In genomic region chr1:133134881-133135280, GRCm38 (mm10) we compare ENCODE assay signal across 8 mouse cellular contexts. TPM values are rescaled to one million over a fixed set of nuclear protein-coding genes. Genes with fewer than 3 reads are reported as not detected.
DNase-seq lines count a peak whose midpoint lies in the region; ATAC-seq and TF ChIP-seq lines count a peak whose summit lies in the region.

No protein-coding gene starts in this region.

- peaks cover 4 to 28% of the 10 kb centered on the region in 2 experiments; a peak in 3 of 4 replicates for H3K4me1 ChIP-seq in CH12.LX (ENCODE audit: control insufficient read depth in 1 of 2, insufficient read depth in 2 of 2)
- H3K4me1 ChIP-seq in forebrain, embryonic 15.5 days = peaks cover 57% of the 10 kb centered on the region
- peaks cover 42% of the 10 kb centered on the region for H3K4me1 ChIP-seq in midbrain, embryonic 16.5 days (ENCODE audit: control insufficient read depth, insufficient read depth, low read length)

- no peak for TF ChIP-seq CTCF in CH12.LX (conservative IDR thresholded peaks at IDR 0.05 in 1 of 2, IDR thresholded peaks at IDR 0.05 in 1 of 2; ENCODE audit: low read depth in 2 of 2, low read length in 2 of 2)

- H3K9me3 ChIP-seq in CH12.LX (replicated peaks; ENCODE audit: low read length) = no peaks in the 10 kb centered on the region
- no peaks in the 10 kb centered on the region for H3K9me3 ChIP-seq in forebrain, embryonic 15.5 days
- H3K9me3 ChIP-seq in midbrain, embryonic 16.5 days (replicated peaks; ENCODE audit: control insufficient read depth, low read length, poor library complexity, severe bottlenecking) = no peaks in the 10 kb centered on the region

- ATAC-seq in forebrain, embryonic 15.5 days (replicated peaks) = no peak
- ATAC-seq in midbrain, embryonic 16.5 days = no peak

- H3K79me2 ChIP-seq in CH12.LX (replicated peaks; ENCODE audit: control insufficient read depth, extremely low read depth, insufficient read depth, poor library complexity, severe bottlenecking) = peaks cover 81% of the 10 kb centered on the region

- dilution Hi-C loops in CH12.LX (cut with MboI; ENCODE audit: extremely low pct_ligation_motif_present, extremely low pct_unique_long_range_greater_than_20kb, low sequenced_read_pairs) = no loop called here

- H3K27me3 ChIP-seq in CH12.LX (replicated peaks) = no peaks in the 10 kb centered on the region
- no peaks in the 10 kb centered on the region for H3K27me3 ChIP-seq in forebrain, embryonic 15.5 days
- no peaks in the 10 kb centered on the region for H3K27me3 ChIP-seq in midbrain, embryonic 16.5 days (ENCODE audit: control insufficient read depth, insufficient read depth, low read depth, low read length)

- TF ChIP-seq EP300 in CH12.LX (IDR thresholded peaks at IDR 0.05; ENCODE audit: low read length) = no peak

- H3K27ac ChIP-seq in CH12.LX (ENCODE audit: insufficient read depth, low read depth) = no peak overlapping the region
- H3K27ac ChIP-seq in forebrain, embryonic 15.5 days (replicated peaks) = no peak overlapping the region
- no peak overlapping the region for H3K27ac ChIP-seq in midbrain, embryonic 16.5 days (ENCODE audit: low read length)

- TF ChIP-seq RAD21 in CH12.LX (IDR thresholded peaks at IDR 0.05; ENCODE audit: low read depth, low read length) = no peak

- H3K9ac ChIP-seq in CH12.LX (ENCODE audit: insufficient read depth, low read depth) = peak overlapping the region; percentile 91
- peak overlapping the region; percentile 10; the same call in 1 of the 2 replicates for H3K9ac ChIP-seq in forebrain, embryonic 15.5 days (replicated peaks)
- 0 out of 2 replicates have a peak overlapping the region, but pooled peaks have one; percentile 33 for H3K9ac ChIP-seq in midbrain, embryonic 16.5 days (ENCODE audit: low read depth, low read length)

- peak overlapping the region; percentile 91 for H3K4me2 ChIP-seq in CH12.LX (ENCODE audit: insufficient read depth, low read depth, poor library complexity, severe bottlenecking)
- H3K4me2 ChIP-seq in forebrain, embryonic 15.5 days (replicated peaks) = peak overlapping the region; percentile 95
- peak overlapping the region; percentile 100 for H3K4me2 ChIP-seq in midbrain, embryonic 16.5 days (ENCODE audit: low read length)

- 40% methylated on average over 4 of the region's 4 CpGs for WGBS in forebrain, embryonic 15.5 days
- 51% methylated on average over 4 of the region's 4 CpGs for WGBS in midbrain, embryonic 16.5 days

- H3K4me3 ChIP-seq in CH12.LX (replicated peaks in 1 of 3; ENCODE audit: low read depth in 2 of 3, low read length in 2 of 3, poor library complexity in 1 of 3) = peak overlapping the region; percentile 94 to 99 (median 98)
- H3K4me3 ChIP-seq in forebrain, embryonic 15.5 days = peak overlapping the region; percentile 95
- peak overlapping the region; percentile 98 for H3K4me3 ChIP-seq in midbrain, embryonic 16.5 days (ENCODE audit: low read depth, low read length)

- H3K36me3 ChIP-seq in CH12.LX (replicated peaks in 1 of 2; ENCODE audit: control insufficient read depth in 1 of 2, insufficient read depth in 1 of 2, low read length in 1 of 2) = peaks cover 57 to 66% of the 10 kb centered on the region in 2 experiments
- peaks cover 29% of the 10 kb centered on the region for H3K36me3 ChIP-seq in forebrain, embryonic 15.5 days
- peaks cover 14% of the 10 kb centered on the region for H3K36me3 ChIP-seq in midbrain, embryonic 16.5 days (ENCODE audit: control insufficient read depth, insufficient read depth, low read length)

- peak; percentile 40 for DNase-seq in adrenal gland, postnatal 10 days
- DNase-seq in adrenal gland, postnatal 25 days = no peak
- DNase-seq in CH12.LX (ENCODE audit: extremely low read depth) = no peak
- peak; percentile 52 for DNase-seq in kidney, postnatal 10 days
- DNase-seq in right cerebral cortex, postnatal 36 days (ENCODE audit: low spot score in 2 of 2) = no peak
- DNase-seq in layer of hippocampus, adult 8-10 months (ENCODE audit: low spot score in 2 of 2) = no peak

- in situ Hi-C loops in CH12.LX (cut with MboI; ENCODE audit: low pct_ligation_motif_present, low pct_unique_long_range_greater_than_20kb, low sequenced_read_pairs) = no loop called here

- TF ChIP-seq POLR2A in CH12.LX (IDR thresholded peaks at IDR 0.05; ENCODE audit: low read depth, low read length) = no peak

TF ChIP-seq in CH12.LX, 34 proteins besides CTCF, POLR2A, EP300 and RAD21:
- TF ChIP-seq SIN3A (IDR thresholded peaks at IDR 0.05; ENCODE audit: low read length) (peak; percentile 17; the same call in 1 of the 2 replicates), SMC3 (IDR thresholded peaks at IDR 0.05; ENCODE audit: low read depth, low read length) (no peak), NELFE (IDR thresholded peaks at IDR 0.05; ENCODE audit: low read depth, low read length) (no peak), GABPA (IDR thresholded peaks at IDR 0.05; ENCODE audit: insufficient replicate concordance, low read depth, low read length) (no peak)
TF ChIP-seq in CH12.LX: peak in this region for 1.

RNA-seq across cellular contexts. Expression of gene Ppp1r15b, which starts 3.9 kb away (rescaled TPM):
- 100 to 1,000 TPM in 1 of 2 experiments, 10 to 100 TPM in 1; 83.1 to 108 TPM for total RNA-seq in adrenal gland, postnatal 10 days (2021)
- total RNA-seq in adrenal gland, postnatal 25 days (2021) = 82.5 and 88.1 TPM in 2 replicates
- 47.6 and 50.6 TPM in 2 replicates for total RNA-seq in CH12.LX (2012; rRNA removed)
- 46.7 and 47.5 TPM in 2 replicates for total RNA-seq in CH12.LX (2014; rRNA removed)
- polyA plus RNA-seq in CH12.LX (2012; ENCODE audit: insufficient read length, low read depth) = 31.4 and 33.1 TPM in 2 replicates
- 31.8 and 32.0 TPM in 2 replicates for polyA plus RNA-seq in forebrain, embryonic 15.5 days (2015; fragmentation: Nextera tagmentation; extraction: Ambion mirVana)
- 27.7 and 30.7 TPM in 2 replicates for polyA plus RNA-seq in midbrain, embryonic 16.5 days (2015; fragmentation: Nextera tagmentation; extraction: Ambion mirVana)
- 10 to 100 TPM; 39.6 to 47.7 (median 43.0) TPM for total RNA-seq in layer of hippocampus, adult 8-10 months (2022)

RNA-seq across cellular contexts. Expression of gene Plekha6, which starts 29.1 kb away (rescaled TPM):
- total RNA-seq in adrenal gland, postnatal 10 days (2021) = 10 to 100 TPM; 16.9 to 21.7 TPM
- 13.5 and 18.4 TPM in 2 replicates for total RNA-seq in adrenal gland, postnatal 25 days (2021)
- not detected in 2 replicates for total RNA-seq in CH12.LX (2012; rRNA removed)
- not detected in 2 replicates for total RNA-seq in CH12.LX (2014; rRNA removed)
- 0.07 and 0.08 TPM in 2 replicates for polyA plus RNA-seq in CH12.LX (2012; ENCODE audit: insufficient read length, low read depth)
- 10.6 and 12.8 TPM in 2 replicates for polyA plus RNA-seq in forebrain, embryonic 15.5 days (2015; fragmentation: Nextera tagmentation; extraction: Ambion mirVana)
- 17.3 and 22.2 TPM in 2 replicates for polyA plus RNA-seq in midbrain, embryonic 16.5 days (2015; fragmentation: Nextera tagmentation; extraction: Ambion mirVana)
- 10 to 100 TPM; 61.6 to 69.8 (median 62.7) TPM for total RNA-seq in layer of hippocampus, adult 8-10 months (2022)

Comparison
In these comparisons a context has a peak if more than half of its experiments do, and no peak if none do; other contexts are left out.
1. DNase-seq: peak in adrenal gland, postnatal 10 days (single experiment) and kidney, postnatal 10 days (single experiment); none in adrenal gland, postnatal 25 days (single experiment), CH12.LX (single experiment), right cerebral cortex, postnatal 36 days (0 of 2) and layer of hippocampus, adult 8-10 months (0 of 2).
2. H3K9ac ChIP-seq: peak in every context shown above with its lines; median percentile 91 in CH12.LX; 33 in midbrain, embryonic 16.5 days; 10 in forebrain, embryonic 15.5 days.
3. RNA of gene Plekha6, which starts 29.1 kb away (total RNA-seq): 61.6 to 69.8 TPM in layer of hippocampus, adult 8-10 months, 16.9 to 21.7 TPM in adrenal gland, postnatal 10 days and 13.5 to 18.4 TPM in adrenal gland, postnatal 25 days; not detected in CH12.LX; every median in the first group is over 10 times any median in the second.
4. Peak in every context shown above with its lines, with median percentiles within 50 percentile points of each other: H3K4me2 ChIP-seq and H3K4me3 ChIP-seq.